Comparison of ENCODE assay signal across 8 mouse cellular contexts in the genomic region with DNA sequence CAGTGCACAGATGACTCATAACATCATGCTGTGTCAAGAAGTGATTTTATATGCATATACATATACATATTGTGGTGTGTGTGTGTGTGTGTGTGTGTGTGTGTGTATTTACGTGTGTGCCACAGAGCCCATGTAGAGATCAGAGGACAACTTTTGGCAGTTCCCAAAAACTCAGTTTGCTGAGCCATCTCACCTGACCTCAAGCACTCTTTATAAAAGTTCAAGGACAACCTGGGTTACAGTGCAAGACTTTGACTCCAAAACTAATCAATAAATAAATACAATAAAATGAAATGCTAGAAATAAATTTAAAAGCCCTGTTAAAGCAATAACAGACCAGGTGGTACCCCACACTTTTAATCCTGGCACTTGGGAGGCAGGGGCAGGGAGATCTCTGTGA. TPM values are rescaled to one million over a fixed set of nuclear protein-coding genes. Genes with fewer than 3 reads are reported as not detected.
DNase-seq lines count a peak whose midpoint lies in the region; ATAC-seq and TF ChIP-seq lines count a peak whose summit lies in the region.

No protein-coding gene starts in this region.

- TF ChIP-seq CTCF in left cerebral cortex, adult 2 months (IDR thresholded peaks at IDR 0.05): no peak

- H3K27ac ChIP-seq in left cerebral cortex, adult 2 months: peak overlapping the region; percentile 80
- H3K27ac ChIP-seq in embryonic facial prominence, embryonic 13.5 days: no peak overlapping the region
- no peak overlapping the region for H3K27ac ChIP-seq in intestine, embryonic 16.5 days (ENCODE audit: low read length)
- no peak overlapping the region for H3K27ac ChIP-seq in neural tube, embryonic 13.5 days (replicated peaks)

- no peak for DNase-seq in left cerebral cortex, adult 2 months (ENCODE audit: extremely low spot score in 1 of 2, low spot score in 2 of 2)
- no peak for DNase-seq in left cerebral cortex, adult 8-10 months (ENCODE audit: low spot score in 2 of 2)
- DNase-seq in ovary, postnatal 14 days (ENCODE audit: low spot score): no peak
- DNase-seq in cerebellum, postnatal 10 days: no peak
- no peak for DNase-seq in T-cell, adult 2 months (ENCODE audit: low spot score)

- H3K27me3 ChIP-seq in embryonic facial prominence, embryonic 13.5 days: 0 out of 2 replicates have a peak, but pooled peaks cover 9% of the 10 kb centered on the region
- no peaks in the 10 kb centered on the region for H3K27me3 ChIP-seq in intestine, embryonic 16.5 days (replicated peaks; ENCODE audit: control insufficient read depth, insufficient read depth, low read length)
- peaks cover 17% of the 10 kb centered on the region for H3K27me3 ChIP-seq in neural tube, embryonic 13.5 days

- peaks cover 22% of the 10 kb centered on the region for H3K4me1 ChIP-seq in embryonic facial prominence, embryonic 13.5 days
- 0 out of 2 replicates have a peak, but pooled peaks cover 5% of the 10 kb centered on the region for H3K4me1 ChIP-seq in intestine, embryonic 16.5 days (ENCODE audit: control insufficient read depth, insufficient read depth, low read length)
- peaks cover 19% of the 10 kb centered on the region for H3K4me1 ChIP-seq in neural tube, embryonic 13.5 days (replicated peaks)

- H3K4me2 ChIP-seq in embryonic facial prominence, embryonic 13.5 days: peak overlapping the region; percentile 88
- H3K4me2 ChIP-seq in intestine, embryonic 16.5 days (ENCODE audit: low read depth, low read length): peak overlapping the region; percentile 98
- peak overlapping the region; percentile 96 for H3K4me2 ChIP-seq in neural tube, embryonic 13.5 days

- intact Hi-C loops in left cerebral cortex, adult 2 months (cut with DNase I): loop anchor here (2.0 kb wide), 1 partner anchor 24 kb away; a partner anchor contains a TSS

- peak overlapping the region; percentile 77 for H3K9ac ChIP-seq in embryonic facial prominence, embryonic 13.5 days
- peak overlapping the region; percentile 78 for H3K9ac ChIP-seq in intestine, embryonic 16.5 days (ENCODE audit: low read depth, low read length)
- peak overlapping the region; percentile 81 for H3K9ac ChIP-seq in neural tube, embryonic 13.5 days

- H3K9me3 ChIP-seq in embryonic facial prominence, embryonic 13.5 days: no peaks in the 10 kb centered on the region
- H3K9me3 ChIP-seq in intestine, embryonic 16.5 days (ENCODE audit: control insufficient read depth, low read length): no peaks in the 10 kb centered on the region
- no peaks in the 10 kb centered on the region for H3K9me3 ChIP-seq in neural tube, embryonic 13.5 days

- no peaks in the 10 kb centered on the region for H3K36me3 ChIP-seq in embryonic facial prominence, embryonic 13.5 days
- H3K36me3 ChIP-seq in intestine, embryonic 16.5 days (ENCODE audit: control insufficient read depth, insufficient read depth, low read length): no peaks in the 10 kb centered on the region
- H3K36me3 ChIP-seq in neural tube, embryonic 13.5 days: no peaks in the 10 kb centered on the region

- peak overlapping the region; percentile 91 for H3K4me3 ChIP-seq in left cerebral cortex, adult 2 months
- H3K4me3 ChIP-seq in embryonic facial prominence, embryonic 13.5 days: peak overlapping the region; percentile 69
- H3K4me3 ChIP-seq in intestine, embryonic 16.5 days (ENCODE audit: low read length): peak overlapping the region; percentile 71
- peak overlapping the region; percentile 74 for H3K4me3 ChIP-seq in neural tube, embryonic 13.5 days

- ATAC-seq in embryonic facial prominence, embryonic 13.5 days (ENCODE audit: insufficient number of reproducible peaks, insufficient read depth, low FRiP score, low TSS enrichment, low read depth): no peak
- no peak for ATAC-seq in intestine, embryonic 16.5 days
- ATAC-seq in neural tube, embryonic 13.5 days (ENCODE audit: low read depth): no peak

- 85% methylated on average over 1 of the region's 1 CpGs for WGBS in embryonic facial prominence, embryonic 13.5 days
- 82% methylated on average over 1 of the region's 1 CpGs for WGBS in intestine, embryonic 16.5 days
- WGBS in neural tube, embryonic 13.5 days: 67% methylated on average over 1 of the region's 1 CpGs

RNA-seq across cellular contexts. Expression of a gene that starts 0.8 kb away (rescaled TPM):
- 10 to 100 TPM; 39.0 to 45.4 TPM for total RNA-seq in left cerebral cortex, adult 2 months (2021)
- total RNA-seq in left cerebral cortex, adult 8-10 months (2022): 10 to 100 TPM; 30.4 to 36.5 (median 34.9) TPM
- polyA plus RNA-seq in embryonic facial prominence, embryonic 13.5 days (2015; fragmentation: Nextera tagmentation; extraction: Ambion mirVana): 4.9 and 5.5 TPM in 2 replicates
- polyA plus RNA-seq in intestine, embryonic 16.5 days (2015; fragmentation: Nextera tagmentation; extraction: Ambion mirVana): 7.6 and 10.5 TPM in 2 replicates
- polyA plus RNA-seq in neural tube, embryonic 13.5 days (2015; fragmentation: Nextera tagmentation; extraction: Ambion mirVana): 5.5 and 6.4 TPM in 2 replicates

RNA-seq across cellular contexts. Expression of a gene that starts 22.8 kb away (rescaled TPM):
- 100 to 1,000 TPM; 116 to 117 TPM for total RNA-seq in left cerebral cortex, adult 2 months (2021)
- total RNA-seq in left cerebral cortex, adult 8-10 months (2022): 100 to 1,000 TPM; 102 to 121 (median 111) TPM
- polyA plus RNA-seq in embryonic facial prominence, embryonic 13.5 days (2015; fragmentation: Nextera tagmentation; extraction: Ambion mirVana): 39.7 and 43.3 TPM in 2 replicates
- polyA plus RNA-seq in intestine, embryonic 16.5 days (2015; fragmentation: Nextera tagmentation; extraction: Ambion mirVana): 17.3 and 18.1 TPM in 2 replicates
- 64.8 and 72.5 TPM in 2 replicates for polyA plus RNA-seq in neural tube, embryonic 13.5 days (2015; fragmentation: Nextera tagmentation; extraction: Ambion mirVana)

RNA-seq across cellular contexts. Expression of a gene that starts 23.0 kb away (rescaled TPM):
- total RNA-seq in left cerebral cortex, adult 2 months (2021): 10 to 100 TPM; 40.8 to 43.1 TPM
- 10 to 100 TPM; 33.6 to 44.9 (median 40.5) TPM for total RNA-seq in left cerebral cortex, adult 8-10 months (2022)
- 24.8 and 25.9 TPM in 2 replicates for polyA plus RNA-seq in embryonic facial prominence, embryonic 13.5 days (2015; fragmentation: Nextera tagmentation; extraction: Ambion mirVana)
- 25.1 and 29.0 TPM in 2 replicates for polyA plus RNA-seq in intestine, embryonic 16.5 days (2015; fragmentation: Nextera tagmentation; extraction: Ambion mirVana)
- 81.9 and 85.7 TPM in 2 replicates for polyA plus RNA-seq in neural tube, embryonic 13.5 days (2015; fragmentation: Nextera tagmentation; extraction: Ambion mirVana)

RNA-seq across cellular contexts. Expression of a gene that starts 39.1 kb away (rescaled TPM):
- 10 to 100 TPM; 46.1 to 52.1 TPM for total RNA-seq in left cerebral cortex, adult 2 months (2021)
- 10 to 100 TPM; 40.2 to 49.8 (median 43.4) TPM for total RNA-seq in left cerebral cortex, adult 8-10 months (2022)
- 68.5 and 70.5 TPM in 2 replicates for polyA plus RNA-seq in embryonic facial prominence, embryonic 13.5 days (2015; fragmentation: Nextera tagmentation; extraction: Ambion mirVana)
- polyA plus RNA-seq in intestine, embryonic 16.5 days (2015; fragmentation: Nextera tagmentation; extraction: Ambion mirVana): 66.9 and 67.7 TPM in 2 replicates
- polyA plus RNA-seq in neural tube, embryonic 13.5 days (2015; fragmentation: Nextera tagmentation; extraction: Ambion mirVana): 46.6 and 47.4 TPM in 2 replicates
